Mouse (Mus musculus) erythroblast, embryonic 14.5 days (primary cell): Measurements from ENCODE around the gene Anapc10. TPM values are rescaled to one million over a fixed set of nuclear protein-coding genes. Genes with fewer than 3 reads are reported as not detected.

ENCODE experiments used
- H3K27me3 ChIP-seq: 2 replicates; pipeline ENCODE4 v1.6.1; 2012; ENCODE audit warnings: inconsistent platforms; ENCODE audit not compliant: control insufficient read depth
- H3K36me3 ChIP-seq: 2 replicates; pipeline ENCODE4 v1.6.1; 2012; ENCODE audit warnings: mild to moderate bottlenecking, inconsistent platforms; ENCODE audit not compliant: control insufficient read depth
- H3K4me1 ChIP-seq: 2 replicates; pipeline ENCODE4 v1.6.1; 2012; ENCODE audit warnings: inconsistent platforms; ENCODE audit not compliant: control insufficient read depth
- H3K4me3 ChIP-seq: replicated peaks from 2 replicates; pipeline ENCODE3; 2012; ENCODE audit warnings: moderate library complexity, mild to moderate bottlenecking, inconsistent platforms
- H3K9me3 ChIP-seq: 2 replicates; pipeline ENCODE4 v1.6.1; 2012; ENCODE audit warnings: low read length, inconsistent platforms, mixed read lengths; ENCODE audit not compliant: control insufficient read depth
- GATA1 ChIP-seq: IDR thresholded peaks from 2 replicates; pipeline ENCODE4 v1.6.1; 2012; ENCODE audit warnings: low read length, inconsistent platforms, mixed read lengths
- TAL1 ChIP-seq: IDR thresholded peaks from 3 replicates; pipeline ENCODE4 v1.6.1; 2012; ENCODE audit warnings: low read length, inconsistent platforms, mixed read lengths
- polyA plus RNA-seq: library from polyadenylated mRNA; stranded (reverse); fragments of >175 nt; gene quantifications from 2 replicates; pipeline ENCODE4 v1.2.3, GENCODE M21; 2012

Gene Anapc10
- polyA plus RNA-seq, 1 experiment, result not detected

DNA sequence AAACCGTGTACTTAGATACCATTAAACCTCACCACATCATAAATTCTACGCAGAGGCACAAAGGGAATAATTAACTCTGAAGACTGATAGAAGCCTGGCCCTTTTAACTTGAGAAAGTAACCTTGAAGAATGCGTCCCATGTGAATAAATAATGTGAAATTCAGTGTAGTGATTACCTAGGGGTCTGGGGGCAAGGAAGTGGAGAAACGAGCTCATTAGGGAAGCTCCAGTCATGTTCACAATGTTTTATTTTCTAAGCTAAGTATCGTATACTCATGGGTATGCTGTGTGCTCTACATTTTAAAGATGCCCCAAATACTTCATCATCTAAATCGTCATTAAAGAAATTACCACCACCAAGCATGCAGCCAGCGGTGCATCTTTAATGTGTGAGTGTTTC lies 85.1 kb downstream of the Anapc10 start:
- Histone ChIP-seq H3K36me3 (no peaks in the 10 kb centered on the region), H3K4me1 (no peaks in the 10 kb centered on the region), H3K4me3 (no peak overlapping the region), H3K27me3 (no peaks in the 10 kb centered on the region), H3K9me3 (no peaks in the 10 kb centered on the region)
- TF ChIP-seq TAL1 (no peak), GATA1 (no peak)

DNA sequence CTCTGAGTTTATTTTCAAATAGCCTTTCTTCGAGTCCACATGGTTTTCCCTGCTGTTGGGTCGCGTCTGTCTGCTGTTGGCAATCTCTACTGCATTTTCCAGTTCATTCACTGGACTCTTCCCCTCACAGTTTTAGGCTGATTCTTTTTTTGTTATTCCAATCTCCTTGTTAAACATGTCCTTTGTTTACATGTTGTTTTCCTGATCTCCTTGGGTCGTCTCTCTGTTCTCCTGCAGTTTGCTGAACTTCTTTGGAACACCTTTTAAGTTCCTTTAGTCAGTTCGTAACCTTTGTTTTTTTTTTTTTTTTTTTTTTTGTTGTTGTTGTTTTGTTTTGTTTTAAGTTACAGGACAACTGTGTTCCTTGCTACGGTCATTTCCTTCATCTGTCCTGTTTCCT lies 92.9 kb downstream of the Anapc10 start:
- H3K36me3 ChIP-seq, result no peaks in the 10 kb centered on the region
- H3K9me3 ChIP-seq, result no peaks in the 10 kb centered on the region
- TF ChIP-seq TAL1 (no peak), GATA1 (no peak)
- H3K4me3 ChIP-seq, result no peak overlapping the region
- no peaks in the 10 kb centered on the region for H3K27me3 ChIP-seq
- no peaks in the 10 kb centered on the region for H3K4me1 ChIP-seq

DNA sequence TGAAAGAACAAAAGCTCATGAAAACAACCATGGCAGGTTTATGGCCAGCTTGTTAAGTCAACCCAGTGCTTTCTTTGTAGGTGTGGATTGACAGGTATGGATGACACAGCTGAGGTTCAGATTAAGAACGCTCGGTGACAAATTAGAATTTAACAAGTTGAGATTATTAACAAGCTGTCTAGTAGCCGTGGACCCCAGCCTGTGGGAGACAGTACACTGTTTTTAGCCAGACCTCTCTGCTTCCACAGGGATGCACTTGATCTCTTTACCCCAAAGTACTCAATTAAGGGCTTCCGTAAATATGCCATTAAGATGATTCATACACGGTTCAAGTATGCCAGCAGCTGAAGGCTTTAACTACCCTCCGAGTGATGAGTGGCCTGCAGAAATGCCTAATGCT lies 95.4 kb downstream of the Anapc10 start:
- Histone ChIP-seq H3K4me3 (no peak overlapping the region), H3K36me3 (no peaks in the 10 kb centered on the region)
- TF ChIP-seq TAL1 (no peak), GATA1 (no peak)

DNA sequence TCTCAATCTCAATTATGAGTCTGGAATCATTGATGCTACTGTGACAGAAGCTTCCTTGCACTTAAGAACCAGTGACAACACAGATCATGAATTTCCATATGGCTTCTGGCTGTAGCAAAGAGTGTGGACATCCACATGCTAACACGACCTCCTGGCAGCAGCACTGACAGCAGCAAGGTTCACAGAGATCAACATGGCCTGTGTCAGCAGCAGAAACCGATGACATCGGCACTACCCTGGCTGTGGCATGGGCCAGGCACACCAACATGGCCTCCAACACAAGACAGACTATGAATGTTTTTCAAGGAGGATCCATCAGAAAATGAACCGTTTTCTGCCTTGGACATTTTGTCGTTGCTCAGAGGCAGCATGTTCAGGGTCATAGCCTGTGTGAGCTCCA lies 114.9 kb downstream of the Anapc10 start:
- H3K36me3 ChIP-seq, result no peaks in the 10 kb centered on the region
- no peak overlapping the region for H3K4me3 ChIP-seq
- no peak for TF ChIP-seq TAL1
- no peaks in the 10 kb centered on the region for H3K4me1 ChIP-seq
- no peaks in the 10 kb centered on the region for H3K27me3 ChIP-seq
- no peaks in the 10 kb centered on the region for H3K9me3 ChIP-seq

More for the DNA sequence above, 95.4 kb downstream of the Anapc10 start:
- Histone ChIP-seq H3K4me1 (no peaks in the 10 kb centered on the region), H3K27me3 (no peaks in the 10 kb centered on the region), H3K9me3 (no peaks in the 10 kb centered on the region)

Other genes with a start within 250 kb of the Anapc10 start
- gene Otud4, start 72.2 kb upstream of the Anapc10 start, polyA plus RNA-seq, result 0.07 and 0.08 TPM in 2 replicates
- gene Abce1, start 80 bp upstream of the Anapc10 start, polyA plus RNA-seq, result 0.59 and 0.63 TPM in 2 replicates